Mouse (Mus musculus) thymus, adult 2 months (tissue): Measurements from ENCODE around the gene Mrs2.

Experiments used
- CTCF ChIP-seq: fragments of 200-500 bp; IDR thresholded peaks from 2 replicates; pipeline ENCODE4 v1.5.1; 2012; ENCODE audit warnings: mild to moderate bottlenecking, control low read depth, low read length, moderate library complexity, borderline replicate concordance; ENCODE audit not compliant: control insufficient read depth, poor library complexity, insufficient read depth; ENCODE audit errors: extremely low read depth
- POLR2A ChIP-seq: fragments of 200-500 bp; IDR thresholded peaks from 2 replicates; pipeline ENCODE4 v1.6.1; 2012; ENCODE audit warnings: mild to moderate bottlenecking, low read length, control low read depth, moderate library complexity; ENCODE audit not compliant: control insufficient read depth, poor library complexity, insufficient read depth; ENCODE audit errors: extremely low read depth

GRCm38 (mm10) chr13:24955500-24955899 lies 64.7 kb downstream of the Mrs2 start:
- no peak for TF ChIP-seq CTCF
- no peak for TF ChIP-seq POLR2A
